Mouse (Mus musculus) cortical plate, adult 2 months (tissue): ENCODE data around the gene Itpkc.

Experiments
- CTCF ChIP-seq: fragments of 200-500 bp; IDR thresholded peaks from 2 replicates; pipeline ENCODE4 v1.5.1; 2011; ENCODE audit warnings: mild to moderate bottlenecking, control low read depth, low read length; ENCODE audit not compliant: insufficient read depth; ENCODE audit errors: extremely low read depth
- POLR2A ChIP-seq: fragments of 200-500 bp; IDR thresholded peaks from 2 replicates; pipeline ENCODE4 v1.6.1; 2011; ENCODE audit warnings: mild to moderate bottlenecking, low read length, control low read depth; ENCODE audit not compliant: insufficient read depth; ENCODE audit errors: extremely low read depth

DNA sequence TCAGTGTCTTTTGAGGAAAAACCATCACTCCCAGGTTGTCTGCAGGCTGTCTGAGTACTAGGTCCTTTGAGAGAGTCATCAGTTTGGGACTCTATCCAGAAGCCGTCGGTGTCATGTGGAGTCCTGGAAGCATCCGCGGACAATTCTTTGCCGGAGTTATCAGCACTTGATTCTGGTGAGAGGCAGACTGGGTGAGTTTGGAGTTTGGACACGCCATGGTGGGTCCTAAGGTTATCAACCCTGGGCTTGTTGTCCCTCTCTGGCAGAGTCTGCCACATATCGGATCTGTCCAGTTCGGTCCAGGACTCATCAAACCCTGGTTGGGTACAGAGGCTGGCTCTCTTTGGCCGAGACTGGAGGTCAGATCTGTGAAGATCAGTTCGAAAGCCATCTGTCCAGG lies 785 bp downstream of the Itpkc start:
- TF ChIP-seq CTCF (no peak), POLR2A (no peak)
